Mouse (Mus musculus) kidney, embryonic 16.5 days (tissue): ENCODE data around the gene Duoxa1. TPM values are rescaled to one million over a fixed set of nuclear protein-coding genes. Genes with fewer than 3 reads are reported as not detected.

Experiments
- ATAC-seq: fragments of 200-750 bp; cut with Nextera tagmentation; 2 replicates; pipeline ENCODE4 v1.8.0; 2017; ENCODE audit warnings: moderate TSS enrichment; ENCODE audit not compliant: low FRiP score, low TSS enrichment
- H3K27ac ChIP-seq: fragments of 300-500 bp; sonication (generic); 2 replicates; pipeline ENCODE4 v1.5.1; 2014; ENCODE audit warnings: low read length
- H3K27me3 ChIP-seq: fragments of 300-500 bp; sonication (generic); 2 replicates; pipeline ENCODE4 v1.6.1; 2014; ENCODE audit warnings: low read length, control low read depth, mixed read lengths; ENCODE audit not compliant: insufficient read depth
- H3K36me3 ChIP-seq: fragments of 300-500 bp; sonication (generic); 2 replicates; pipeline ENCODE4 v1.6.1; 2014; ENCODE audit warnings: low read length, control low read depth, mixed read lengths; ENCODE audit not compliant: insufficient read depth
- H3K4me1 ChIP-seq: fragments of 300-500 bp; sonication (generic); 2 replicates; pipeline ENCODE4 v1.6.1; 2014; ENCODE audit warnings: low read length, control low read depth, mixed read lengths; ENCODE audit not compliant: insufficient read depth
- H3K4me2 ChIP-seq: fragments of 300-500 bp; sonication (generic); replicated peaks from 2 replicates; pipeline ENCODE4 v1.6.1; 2014; ENCODE audit warnings: low read depth, low read length
- H3K4me3 ChIP-seq: fragments of 300-500 bp; sonication (generic); 2 replicates; pipeline ENCODE4 v1.5.1; 2014; ENCODE audit warnings: mild to moderate bottlenecking, low read length
- H3K9ac ChIP-seq: fragments of 300-500 bp; sonication (generic); replicated peaks from 2 replicates; pipeline ENCODE4 v1.6.1; 2014; ENCODE audit warnings: low read length
- H3K9me3 ChIP-seq: fragments of 300-500 bp; sonication (generic); 2 replicates; pipeline ENCODE4 v1.6.1; 2016; ENCODE audit warnings: low read length, control low read depth
- WGBS: fragments of 180-500 bp; shearing (Covaris S2); extraction: QIAGEN DNeasy Blood & Tissue Kit; methylation state at CpG from one replicate; pipeline ENCODE4 v1.1.7; 2014; 5-methylcytosine and 5-hydroxymethylcytosine counted together
- polyA plus RNA-seq: library from polyadenylated mRNA; unstranded; fragments of >200 nt; fragmentation: Nextera tagmentation; extraction: Ambion mirVana; gene quantifications from 2 replicates; pipeline ENCODE4 v1.2.1, GENCODE M21; 2015

The Duoxa1 gene
- polyA plus RNA-seq, 1 experiment from 2014 or later: 0.15 TPM

GRCm38 (mm10) chr2:122264690-122265089, 48.8 kb downstream of the Duoxa1 start:
- Histone ChIP-seq H3K27ac (no peak overlapping the region), H3K4me2 (no peak overlapping the region), H3K27me3 (no peaks in the 10 kb centered on the region), H3K9ac (no peak overlapping the region), H3K36me3 (no peaks in the 10 kb centered on the region), H3K9me3 (no peaks in the 10 kb centered on the region), H3K4me3 (no peak overlapping the region), H3K4me1 (no peaks in the 10 kb centered on the region)
- 91% methylated on average over 3 of the region's 3 CpGs for WGBS
- ATAC-seq: no peak

DNA sequence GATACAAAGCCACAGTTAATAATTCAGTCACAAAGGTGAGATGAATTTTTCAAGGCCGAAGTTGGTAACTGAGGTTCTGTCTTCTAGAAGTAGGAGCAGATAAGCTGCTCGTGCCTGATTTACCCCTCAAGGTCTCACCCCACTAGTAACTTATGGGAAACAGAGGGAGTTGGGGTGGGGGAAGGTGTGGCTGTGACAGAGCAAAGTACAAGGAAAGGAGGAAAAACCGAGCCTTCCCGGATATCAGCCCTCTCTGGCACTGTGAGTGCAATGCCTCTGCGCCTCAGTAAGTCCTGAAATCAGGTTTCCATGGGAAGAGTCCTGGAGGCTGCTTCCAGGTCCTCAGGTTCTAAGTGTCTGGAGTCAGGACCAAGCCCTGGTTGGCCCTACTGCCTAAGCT, 52.8 kb downstream of the Duoxa1 start:
- no peak overlapping the region for H3K4me3 ChIP-seq
- no peaks in the 10 kb centered on the region for H3K9me3 ChIP-seq
- H3K27ac ChIP-seq: no peak overlapping the region
- H3K9ac ChIP-seq: no peak overlapping the region
- no peaks in the 10 kb centered on the region for H3K27me3 ChIP-seq
- no peaks in the 10 kb centered on the region for H3K4me1 ChIP-seq
- H3K36me3 ChIP-seq: no peaks in the 10 kb centered on the region
- no peak for ATAC-seq
- 83% methylated on average over 5 of the region's 5 CpGs for WGBS
- H3K4me2 ChIP-seq: no peak overlapping the region

DNA sequence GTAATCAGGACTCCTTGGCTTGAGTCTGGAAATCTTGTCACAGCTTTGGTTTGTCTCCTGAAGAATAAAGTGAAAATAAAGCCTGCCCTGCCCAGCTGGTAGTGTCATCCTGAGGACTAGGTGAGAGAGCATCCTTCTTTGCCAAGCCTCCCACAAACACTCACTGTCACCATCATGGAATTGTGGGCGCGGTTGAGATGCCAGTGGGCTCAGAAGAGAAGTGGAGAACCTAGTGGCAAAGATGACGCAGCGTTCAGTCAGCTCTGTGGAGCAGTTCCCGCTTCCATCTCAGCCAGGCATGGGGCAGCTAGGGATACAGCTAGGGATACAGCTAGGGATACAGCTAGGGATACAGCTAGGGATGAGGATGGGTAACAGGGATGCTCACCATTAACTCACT, 57.5 kb downstream of the Duoxa1 start:
- ATAC-seq: no peak
- 94% methylated on average over 5 of the region's 5 CpGs for WGBS

More for the DNA sequence above, 57.5 kb downstream of the Duoxa1 start:
- no peaks in the 10 kb centered on the region for H3K36me3 ChIP-seq
- no peak overlapping the region for H3K27ac ChIP-seq
- no peak overlapping the region for H3K9ac ChIP-seq
- H3K4me3 ChIP-seq: no peak overlapping the region
- H3K9me3 ChIP-seq: no peaks in the 10 kb centered on the region
- no peaks in the 10 kb centered on the region for H3K27me3 ChIP-seq
- no peak overlapping the region for H3K4me2 ChIP-seq
- H3K4me1 ChIP-seq: no peaks in the 10 kb centered on the region

Other genes with a start within 250 kb of the Duoxa1 start
- gene Spg11, start 195.3 kb downstream of the Duoxa1 start, polyA plus RNA-seq: 8.8 and 9.3 TPM in 2 replicates
- 221 and 232 TPM in 2 replicates for gene B2m, start 166.0 kb downstream of the Duoxa1 start, polyA plus RNA-seq
- gene Trim69, start 153.0 kb downstream of the Duoxa1 start, polyA plus RNA-seq: not detected in 2 replicates
- gene Patl2, start 127.5 kb downstream of the Duoxa1 start, polyA plus RNA-seq: not detected in 2 replicates
- gene Terb2, start 127.5 kb downstream of the Duoxa1 start, polyA plus RNA-seq: not detected in 2 replicates
- 62.2 and 62.4 TPM in 2 replicates for gene Sord, start 79.0 kb downstream of the Duoxa1 start, polyA plus RNA-seq
- gene Duox2, start 15.3 kb downstream of the Duoxa1 start, polyA plus RNA-seq: 0.06 TPM in 2 replicates
- gene Duoxa2, start 14.8 kb downstream of the Duoxa1 start, polyA plus RNA-seq: not detected in 2 replicates
- 0.05 TPM in 1 of 2 replicates, not detected in the other for gene Duox1, start 1.9 kb upstream of the Duoxa1 start, polyA plus RNA-seq
- 2.0 and 2.3 TPM in 2 replicates for gene Shf, start 55.4 kb upstream of the Duoxa1 start, polyA plus RNA-seq
- 0.60 TPM in 2 replicates for gene Slc28a2, start 112.7 kb upstream of the Duoxa1 start, polyA plus RNA-seq
- gene Gm14085, start 171.2 kb upstream of the Duoxa1 start, polyA plus RNA-seq: 0.07 and 0.08 TPM in 2 replicates